Mouse (Mus musculus): Measurements from ENCODE around the gene Csf2. TPM values are rescaled to one million over a fixed set of nuclear protein-coding genes. Genes with fewer than 3 reads are reported as not detected.

The Csf2 gene
- 5.2 TPM for polyA plus RNA-seq (2014; fragmentation: Illumina TruSeq; extraction: RNeasy Lipid Tissue Mini Kit (QIAGEN cat#74804); ENCODE audit: insufficient read depth, low read depth, low replicate concordance)

DNA sequence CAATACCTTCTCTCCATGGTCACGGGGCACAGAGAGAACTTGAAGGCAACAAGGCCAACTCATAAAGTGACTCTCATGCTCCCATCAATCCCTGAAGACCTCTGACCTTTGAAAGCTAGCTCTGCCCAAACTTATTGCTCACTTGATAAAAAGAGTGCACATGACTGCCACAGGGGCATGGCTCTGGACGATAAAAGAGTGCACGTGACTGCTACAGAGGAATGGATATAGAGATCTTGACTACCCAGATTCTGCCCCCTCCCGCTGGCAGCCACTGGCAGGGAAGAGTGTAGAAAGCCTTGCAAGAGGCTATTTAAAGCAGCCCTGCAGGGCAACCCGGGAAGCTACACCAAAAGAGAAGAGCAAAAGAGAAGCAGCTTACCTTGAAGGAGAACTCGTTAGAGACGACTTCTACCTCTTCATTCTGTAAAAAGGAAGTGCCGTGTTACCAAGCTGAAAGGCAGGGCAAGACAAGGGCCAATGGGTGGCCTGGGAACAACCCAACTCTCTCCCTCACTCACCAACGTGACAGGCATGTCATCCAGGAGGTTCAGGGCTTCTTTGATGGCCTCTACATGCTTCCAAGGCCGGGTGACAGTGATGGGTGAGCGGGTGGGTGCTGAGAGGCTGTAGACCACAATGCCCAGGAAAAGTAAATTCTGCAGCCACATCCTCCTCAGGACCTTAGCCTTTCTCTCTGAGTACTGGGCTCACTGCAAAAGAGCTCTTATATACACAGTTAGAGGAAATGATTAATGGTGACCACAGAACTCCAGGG, at the start of gene Csf2:
Gene Csf2, minus strand, starts transcription at position 728 of the 778 bp plus-strand sequence.

GRCm38 (mm10) chr11:54267177-54267576, 17.7 kb upstream of the Csf2 start, which contains the start of gene Il3:
Gene Il3 (minus strand): TSS chr11:54267277.

Other genes with a start within 250 kb of the Csf2 start
- 1.8 TPM for gene Slc22a4, start 221.6 kb downstream of the Csf2 start, polyA plus RNA-seq (2014; fragmentation: Illumina TruSeq; extraction: RNeasy Lipid Tissue Mini Kit (QIAGEN cat#74804); ENCODE audit: insufficient read depth, low read depth, low replicate concordance)
- gene Pdlim4, start 180.7 kb downstream of the Csf2 start, polyA plus RNA-seq (2014; fragmentation: Illumina TruSeq; extraction: RNeasy Lipid Tissue Mini Kit (QIAGEN cat#74804); ENCODE audit: insufficient read depth, low read depth, low replicate concordance): 10.8 TPM
- 28.2 TPM for gene P4ha2, start 149.6 kb downstream of the Csf2 start, polyA plus RNA-seq (2014; fragmentation: Illumina TruSeq; extraction: RNeasy Lipid Tissue Mini Kit (QIAGEN cat#74804); ENCODE audit: insufficient read depth, low read depth, low replicate concordance)
- gene Il3, start 17.6 kb upstream of the Csf2 start, polyA plus RNA-seq (2014; fragmentation: Illumina TruSeq; extraction: RNeasy Lipid Tissue Mini Kit (QIAGEN cat#74804); ENCODE audit: insufficient read depth, low read depth, low replicate concordance): not detected
- 0.15 TPM for gene Acsl6, start 54.1 kb upstream of the Csf2 start, polyA plus RNA-seq (2014; fragmentation: Illumina TruSeq; extraction: RNeasy Lipid Tissue Mini Kit (QIAGEN cat#74804); ENCODE audit: insufficient read depth, low read depth, low replicate concordance)
- gene Meikin, start 121.0 kb upstream of the Csf2 start, polyA plus RNA-seq (2014; fragmentation: Illumina TruSeq; extraction: RNeasy Lipid Tissue Mini Kit (QIAGEN cat#74804); ENCODE audit: insufficient read depth, low read depth, low replicate concordance): not detected
- gene Fnip1, start 188.5 kb upstream of the Csf2 start, polyA plus RNA-seq (2014; fragmentation: Illumina TruSeq; extraction: RNeasy Lipid Tissue Mini Kit (QIAGEN cat#74804); ENCODE audit: insufficient read depth, low read depth, low replicate concordance): 6.4 TPM

Measured in lung, adult 10 weeks (tissue).